Mouse (Mus musculus): ENCODE results near the gene Zfp428.

Zfp428 gene

DNA sequence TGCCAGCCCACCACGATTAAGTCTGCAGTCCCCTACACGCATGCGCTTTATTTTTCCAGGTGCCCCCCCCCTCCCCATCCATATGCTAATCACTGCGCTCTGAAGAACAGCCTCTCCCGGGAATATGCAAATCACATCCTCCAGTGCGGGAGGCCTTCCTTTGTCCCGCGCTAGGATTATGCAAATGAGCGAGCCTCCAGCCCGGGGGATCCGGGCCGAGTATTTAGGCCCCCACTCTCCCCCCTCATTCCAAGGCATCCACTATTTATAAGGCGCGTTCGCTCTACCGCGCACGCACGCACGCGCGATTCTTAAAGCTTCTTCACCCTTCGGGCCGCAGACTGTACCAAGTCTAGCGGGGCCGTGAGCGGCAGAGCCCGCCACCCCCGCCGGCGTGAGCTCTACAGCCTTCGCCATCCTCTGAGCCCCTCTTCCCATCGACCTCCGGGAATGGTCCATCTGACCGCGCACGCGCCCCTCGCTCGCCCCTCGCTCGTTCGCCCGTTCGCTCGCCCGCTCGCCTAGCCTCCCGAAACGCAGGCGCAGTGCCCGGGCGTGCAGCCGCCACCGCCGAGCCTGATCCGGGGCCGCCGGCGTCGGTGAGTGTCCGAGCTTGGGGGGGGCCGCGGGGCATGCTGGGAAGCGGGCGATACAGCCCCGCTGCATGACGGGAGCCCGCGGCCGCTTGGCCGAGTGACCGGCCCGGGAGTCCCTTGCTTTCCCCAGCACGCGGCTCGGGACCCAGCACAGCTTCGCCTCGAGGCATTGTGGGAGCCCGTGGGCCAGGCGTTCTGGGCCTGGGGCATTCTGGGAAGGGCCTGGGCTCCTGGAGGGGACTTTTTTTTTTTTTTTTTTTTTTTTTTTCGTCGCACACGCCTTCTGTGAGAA is at the start of gene Zfp428:
Gene Zfp428, plus strand, starts transcription at position 169 of the 888 bp plus-strand sequence.
- peak; percentile 91 to 95 for DNase-seq

- no peak for DNase-seq
Measured at GRCm38 (mm10) chr7:24457726-24458370, 49.0 kb upstream of the Zfp428 start.

- no peak for DNase-seq
Measured at GRCm38 (mm10) chr7:24459440-24459839, 47.4 kb upstream of the Zfp428 start.

- no peak for DNase-seq
Measured at GRCm38 (mm10) chr7:24459843-24460242, 47.0 kb upstream of the Zfp428 start.

DNA sequence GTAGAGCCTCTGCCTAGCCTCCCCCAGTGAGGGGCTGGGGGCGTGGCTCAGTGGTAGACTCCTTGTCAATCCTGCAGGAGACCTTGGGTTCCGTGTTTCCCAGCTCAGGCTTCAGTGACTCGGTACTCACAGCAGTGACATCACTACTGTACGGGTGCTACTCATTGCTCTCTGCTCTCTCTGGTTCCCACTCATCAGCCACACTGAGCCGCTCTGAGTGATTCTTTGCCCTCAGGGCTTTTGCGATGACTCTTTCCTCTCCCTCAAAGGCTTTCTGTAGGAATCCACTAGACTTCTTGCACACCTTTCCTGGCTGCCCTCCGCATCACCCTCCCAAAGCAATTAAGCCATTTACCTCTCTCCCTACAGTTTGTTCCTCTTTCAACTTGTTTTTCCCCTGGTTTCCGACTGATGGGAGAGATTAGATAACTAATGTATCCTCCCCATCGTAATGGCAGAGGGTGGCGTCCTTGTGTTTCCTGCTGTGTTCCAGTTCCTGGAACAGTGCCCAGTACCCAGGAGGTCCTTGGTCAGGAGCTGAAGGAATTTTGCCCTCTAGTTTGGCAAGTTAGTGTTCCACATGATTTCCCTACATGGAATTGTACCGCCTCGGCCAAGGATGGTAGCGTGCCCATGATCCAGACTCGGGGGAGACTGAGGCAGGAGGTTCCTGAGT is 45.3 kb upstream of the Zfp428 start:
- DNase-seq: peak; percentile 53 to 73

DNA sequence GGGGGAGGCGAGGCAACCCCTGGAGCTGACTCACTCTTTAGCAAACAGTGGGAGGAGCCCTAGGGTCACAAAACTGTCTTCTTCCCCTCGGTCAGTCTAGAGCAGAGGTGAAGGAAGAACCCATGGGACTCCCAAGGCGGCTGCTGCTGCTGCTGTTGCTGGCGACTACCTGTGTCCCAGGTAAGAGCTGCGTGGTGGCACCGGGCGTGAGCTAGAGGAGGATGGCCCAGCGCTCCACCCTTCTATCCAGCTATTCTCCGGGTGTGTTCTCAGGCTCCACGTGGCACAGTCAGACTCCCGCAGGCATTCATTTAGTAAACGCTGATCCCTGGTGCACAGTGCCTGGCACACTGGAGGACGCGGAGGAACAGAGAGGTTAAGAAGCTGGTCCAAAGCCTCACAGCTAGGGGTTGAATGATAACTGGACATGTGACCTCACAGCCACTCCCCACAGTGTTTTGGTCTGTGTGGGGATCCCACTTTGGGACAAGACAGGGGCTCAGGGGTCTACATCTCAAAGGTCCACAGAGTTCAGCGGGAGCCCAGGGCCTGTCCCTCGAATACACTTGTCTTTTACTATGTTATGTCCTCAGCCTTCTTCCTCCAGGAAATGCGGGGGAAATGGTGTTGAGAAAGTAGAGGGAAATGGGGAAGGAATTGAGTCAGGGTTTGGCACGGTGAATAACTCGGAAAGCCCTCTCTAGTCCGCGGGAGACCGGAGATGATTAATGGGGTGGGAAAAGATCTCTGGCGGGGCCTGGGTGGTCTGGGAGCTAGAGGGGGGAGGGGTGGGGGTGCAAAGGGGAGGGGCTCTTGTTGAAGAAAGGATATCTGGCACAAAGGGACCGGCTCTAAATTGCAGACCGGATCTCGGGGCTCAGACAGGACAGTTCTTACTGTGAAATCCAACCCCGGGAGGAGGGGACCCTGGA is 44.2 kb upstream of the Zfp428 start, which contains the start of gene Plaur:
Gene Plaur, plus strand, starts transcription at position 97 of the 932 bp plus-strand sequence.
- DNase-seq: peak; percentile 44 to 61

DNA sequence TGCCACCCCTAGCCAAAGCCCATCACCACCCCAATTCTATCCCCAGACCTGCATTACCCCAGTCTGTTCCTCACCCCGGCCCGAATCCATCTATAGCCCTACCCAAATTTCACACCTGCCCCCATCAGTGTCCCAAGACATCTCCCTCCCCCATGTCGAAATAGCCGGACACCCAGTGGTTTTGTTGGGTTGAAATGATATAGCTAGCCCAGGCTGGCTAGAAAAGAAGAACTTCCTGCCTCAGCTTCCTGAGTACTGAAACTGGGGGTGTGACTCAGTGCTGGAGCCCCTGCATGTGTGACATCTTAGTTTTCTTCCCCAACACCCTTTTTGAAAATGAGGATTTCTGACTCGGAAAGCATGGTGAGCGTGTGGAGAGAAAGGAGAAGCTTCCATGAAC is 40.0 kb upstream of the Zfp428 start:
- no peak for DNase-seq

DNA sequence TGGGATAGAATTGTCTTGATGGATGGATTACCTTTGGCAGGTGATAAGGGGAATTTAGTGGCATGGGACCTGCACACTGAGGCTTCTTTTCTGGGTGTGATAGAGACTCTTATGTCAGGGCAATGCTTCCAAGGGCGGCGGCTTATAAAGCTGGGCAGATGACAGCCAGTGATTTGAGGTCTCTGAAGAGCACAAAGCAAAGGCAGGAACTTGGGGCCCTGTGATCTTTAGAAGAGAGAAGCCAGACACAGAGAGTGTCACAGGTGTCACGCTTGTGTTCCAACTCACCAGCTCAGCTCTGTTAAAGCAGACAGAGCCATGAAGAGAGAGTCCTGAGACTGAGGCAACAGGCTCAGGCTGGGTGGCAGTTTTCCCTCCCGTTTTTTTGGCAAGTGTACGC is 38.9 kb upstream of the Zfp428 start:
- DNase-seq: no peak

DNA sequence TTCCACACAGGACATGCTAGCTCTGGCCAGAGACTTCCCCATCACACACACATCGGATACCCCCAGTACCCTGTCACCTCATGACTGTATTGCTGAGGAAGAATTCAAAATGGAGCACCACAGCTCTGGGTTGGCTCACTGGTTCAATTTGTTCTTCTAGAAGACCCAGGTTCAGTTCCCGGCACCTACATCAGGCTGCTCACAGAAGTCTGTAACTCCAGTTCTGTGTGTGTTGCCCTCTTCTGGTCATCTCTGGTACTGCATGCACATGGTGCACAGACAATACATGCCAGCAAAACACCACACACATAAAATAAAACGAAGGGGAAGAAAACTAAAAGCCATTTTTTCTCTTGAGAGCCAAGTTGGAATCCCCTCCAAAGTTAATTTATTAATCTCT is 37.7 kb upstream of the Zfp428 start:
- no peak for DNase-seq

DNA sequence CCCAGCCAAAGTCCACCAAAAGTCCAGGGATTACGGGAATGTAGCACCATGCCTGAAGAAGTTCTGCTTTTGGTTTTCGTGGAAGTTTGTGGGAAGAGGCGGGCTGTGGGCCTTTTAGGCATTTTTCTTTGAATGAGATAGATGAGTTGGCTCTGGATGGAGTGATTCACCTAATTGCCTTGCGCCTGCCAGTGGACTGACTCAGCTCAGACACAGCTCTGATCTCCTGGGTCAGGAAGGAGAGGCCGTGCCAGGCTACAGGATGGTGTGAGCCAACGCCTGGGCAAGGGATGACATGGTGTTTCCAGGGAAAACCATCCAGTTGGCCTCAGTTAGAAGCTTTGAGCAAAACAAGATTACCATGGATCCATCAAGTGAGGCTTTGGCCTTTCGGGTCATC is 36.5 kb upstream of the Zfp428 start:
- DNase-seq: no peak

GRCm38 (mm10) chr7:24472442-24472841 is 34.4 kb upstream of the Zfp428 start:
- no peak for DNase-seq

DNA sequence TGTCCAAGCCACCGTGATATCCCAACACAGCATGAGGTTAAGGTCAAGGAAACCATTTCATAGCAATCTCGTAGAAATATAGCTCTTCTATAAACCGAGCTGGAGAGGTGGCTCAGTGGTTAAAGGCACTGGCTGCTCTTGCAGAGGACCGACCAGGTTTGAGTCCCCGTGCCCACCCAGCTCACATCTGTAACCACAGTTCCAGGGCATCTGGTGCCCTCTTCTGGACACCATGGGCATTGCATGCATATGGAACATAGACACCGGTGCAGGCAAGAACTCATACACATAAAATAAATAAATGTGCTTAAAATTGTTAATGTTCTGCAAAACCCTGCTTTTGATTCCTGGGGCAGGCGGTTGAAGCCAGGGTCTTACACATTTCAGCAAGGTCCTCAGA is 33.9 kb upstream of the Zfp428 start:
- peak; percentile 49 to 59 for DNase-seq

GRCm38 (mm10) chr7:24473913-24474529 is 32.8 kb upstream of the Zfp428 start:
- peak; percentile 79 for DNase-seq

GRCm38 (mm10) chr7:24474811-24475506 is 31.8 kb upstream of the Zfp428 start:
- peak; percentile 36 to 58 for DNase-seq

DNA sequence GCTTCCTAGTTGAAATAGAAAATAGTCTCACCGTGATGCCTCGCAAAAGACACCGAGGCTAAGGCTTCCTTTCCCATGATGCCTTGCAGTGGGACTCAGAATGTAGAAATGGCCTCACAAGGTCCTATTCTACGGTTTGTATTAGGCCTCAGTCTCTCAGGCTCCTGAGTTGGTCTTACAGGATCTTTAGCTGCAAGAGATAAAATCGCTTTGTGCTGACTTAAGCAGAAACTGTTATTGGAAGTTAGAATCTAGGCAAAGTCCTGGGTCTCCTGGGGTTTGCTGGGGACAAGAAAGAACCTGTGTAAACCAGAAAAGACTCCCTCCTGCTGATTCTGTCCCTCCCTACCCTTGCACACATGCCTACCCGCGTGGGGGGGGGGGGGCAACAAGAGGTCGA is 30.5 kb upstream of the Zfp428 start:
- no peak for DNase-seq

GRCm38 (mm10) chr7:24476856-24477255 is 29.9 kb upstream of the Zfp428 start:
- DNase-seq: no peak

GRCm38 (mm10) chr7:24478911-24479310 is 27.9 kb upstream of the Zfp428 start:
- DNase-seq: no peak

DNA sequence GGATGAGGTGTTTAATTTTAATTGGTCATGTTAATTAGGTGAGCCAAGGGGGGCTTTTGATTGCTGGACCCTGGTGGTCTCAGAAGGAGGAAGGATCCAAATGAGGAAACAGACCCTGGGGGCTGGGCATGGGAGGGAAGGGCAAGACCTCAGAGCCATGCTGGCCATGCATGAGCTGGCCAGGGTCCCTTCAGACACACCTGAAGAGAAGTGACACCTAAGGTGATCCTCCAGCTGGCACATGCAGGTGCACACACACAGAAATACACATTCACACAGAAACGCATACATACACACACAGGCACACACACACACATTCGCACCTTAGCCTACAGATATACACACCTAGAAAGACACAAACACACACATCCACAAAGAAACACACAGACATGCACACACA is 27.1 kb upstream of the Zfp428 start:
- DNase-seq: no peak

- no peak for DNase-seq
Measured at GRCm38 (mm10) chr7:24480121-24480941, 26.5 kb upstream of the Zfp428 start.

GRCm38 (mm10) chr7:24480986-24481473 is 25.8 kb upstream of the Zfp428 start:
- DNase-seq: no peak
